Mouse (Mus musculus) lung, postnatal 14 days (tissue): ENCODE data around the gene Tubgcp6.

ENCODE experiments used
- DNase-seq: peaks from one replicate; pipeline ENCODE4 v3.0.0; 2021

The Tubgcp6 gene

DNA sequence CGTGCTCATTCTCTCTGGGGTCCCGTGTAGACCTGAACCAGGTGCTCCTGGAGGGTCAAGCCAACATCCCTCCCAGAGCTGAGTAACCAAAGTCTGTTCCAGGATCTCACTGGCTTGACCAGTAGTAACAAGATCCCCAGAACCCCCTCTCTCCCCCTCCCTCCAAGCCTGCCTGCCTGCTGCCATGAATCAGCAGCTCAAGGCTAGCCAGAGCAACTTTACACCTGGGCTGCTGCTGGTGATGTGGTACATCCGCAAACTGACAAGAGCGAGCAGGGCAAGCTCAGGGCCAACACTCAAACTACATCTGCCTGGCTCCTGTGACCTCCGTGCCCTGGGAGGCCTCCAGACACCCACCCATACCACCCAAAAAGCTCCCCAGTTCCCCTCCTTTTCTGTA, 18.5 kb upstream of the Tubgcp6 start:
- no peak for DNase-seq

DNA sequence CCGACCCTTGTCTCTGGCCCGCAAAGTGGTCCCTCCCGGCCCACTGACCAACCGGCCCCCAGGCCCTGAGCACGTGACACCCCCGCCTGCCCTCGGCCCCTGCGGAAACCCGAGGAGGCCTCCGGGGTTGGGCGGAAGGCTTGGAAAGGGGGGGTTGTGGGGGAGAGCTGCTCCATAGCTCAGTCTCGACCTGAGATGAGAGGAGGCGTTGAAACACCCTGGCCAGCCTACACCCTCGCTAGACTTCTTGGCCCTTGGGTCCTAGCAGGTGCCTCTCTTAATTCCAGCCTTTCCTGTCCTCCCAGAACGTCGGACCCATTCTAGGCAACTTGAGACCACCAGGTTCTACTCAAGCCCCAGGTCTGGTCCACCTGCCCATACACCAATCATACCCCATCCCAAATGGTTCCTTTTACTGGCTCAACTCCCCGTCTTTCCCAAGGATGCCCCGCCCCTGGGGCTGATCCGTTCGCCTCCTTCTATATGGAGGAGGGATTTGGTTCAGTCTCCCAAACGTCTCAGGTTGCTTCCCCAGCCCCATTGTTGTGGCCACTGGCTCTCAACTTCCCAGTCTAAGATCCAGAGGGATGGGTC, 17.8 kb upstream of the Tubgcp6 start, which contains the start of gene Mapk12:
TSS of gene Mapk12 (minus strand) at position 45 of the 594 bp plus-strand sequence.
- DNase-seq, result peak; percentile 58

DNA sequence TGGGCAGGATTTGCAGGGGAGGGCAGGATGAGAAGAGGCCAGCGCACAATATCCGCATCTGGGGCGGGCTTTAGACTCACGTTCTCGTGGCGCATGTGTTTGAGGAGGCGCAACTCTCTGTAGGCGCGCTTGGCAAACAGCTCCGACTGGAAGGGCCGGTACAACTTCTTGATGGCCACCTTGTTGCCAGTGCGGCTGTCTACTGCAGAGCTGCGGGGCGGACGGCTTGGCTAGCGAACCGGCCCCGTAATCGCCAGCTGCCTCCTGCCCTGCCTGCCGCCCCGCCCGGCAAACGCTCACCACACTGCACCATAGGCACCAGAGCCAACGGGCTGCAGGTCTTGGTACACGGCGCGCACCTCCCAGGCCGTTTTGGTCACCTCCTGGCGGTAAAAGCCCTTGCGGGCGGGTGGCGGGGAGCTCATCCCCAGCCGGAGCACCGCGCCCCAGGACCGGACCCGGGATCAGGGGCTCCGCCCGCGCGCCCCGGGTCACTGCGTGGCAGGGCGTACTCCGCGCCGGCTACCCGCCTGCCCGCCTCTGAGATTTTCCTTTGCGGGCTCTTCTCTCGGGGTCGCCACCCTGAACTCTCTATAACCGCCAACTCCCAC, 17.2 kb upstream of the Tubgcp6 start:
- DNase-seq, result peak; percentile 51

DNA sequence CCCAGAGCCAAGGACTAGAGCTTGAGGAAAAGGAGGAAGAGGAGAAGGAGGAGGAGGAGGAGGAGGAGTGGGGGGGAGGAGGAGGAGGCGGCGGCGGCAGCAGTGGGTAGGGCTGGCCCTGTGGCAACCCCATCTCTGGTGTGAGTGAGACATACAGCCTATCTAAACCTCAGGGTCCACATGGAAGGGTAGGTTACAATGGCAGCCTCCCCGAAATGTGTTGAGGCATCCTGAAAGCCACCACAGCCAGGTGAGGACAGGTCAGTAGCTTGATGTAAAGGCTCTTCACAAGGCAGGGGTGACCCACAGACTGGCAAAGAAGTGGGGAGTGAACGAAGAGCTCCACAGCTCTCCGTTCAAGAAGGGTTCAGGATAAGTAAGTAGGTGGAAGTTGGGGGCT, 15.6 kb upstream of the Tubgcp6 start:
- DNase-seq, result no peak

DNA sequence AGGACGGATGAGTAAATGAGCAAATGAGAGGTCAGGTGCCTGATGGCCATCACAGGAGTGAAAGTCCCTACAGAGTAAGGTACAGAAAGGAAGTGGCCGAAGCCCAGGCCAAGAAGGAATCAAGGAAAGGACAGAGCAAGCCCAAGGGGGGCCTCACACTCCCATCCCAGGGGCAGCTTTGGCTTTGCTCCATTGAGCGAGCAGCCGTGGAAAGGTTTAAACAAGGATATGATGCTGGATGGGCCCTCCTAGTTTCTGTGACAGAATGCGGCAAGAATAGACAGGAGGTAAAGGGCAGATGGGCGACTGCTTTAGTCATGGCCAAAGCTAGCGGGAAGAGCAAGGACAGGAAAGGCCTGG, 15.1 kb upstream of the Tubgcp6 start:
- DNase-seq, result no peak

DNA sequence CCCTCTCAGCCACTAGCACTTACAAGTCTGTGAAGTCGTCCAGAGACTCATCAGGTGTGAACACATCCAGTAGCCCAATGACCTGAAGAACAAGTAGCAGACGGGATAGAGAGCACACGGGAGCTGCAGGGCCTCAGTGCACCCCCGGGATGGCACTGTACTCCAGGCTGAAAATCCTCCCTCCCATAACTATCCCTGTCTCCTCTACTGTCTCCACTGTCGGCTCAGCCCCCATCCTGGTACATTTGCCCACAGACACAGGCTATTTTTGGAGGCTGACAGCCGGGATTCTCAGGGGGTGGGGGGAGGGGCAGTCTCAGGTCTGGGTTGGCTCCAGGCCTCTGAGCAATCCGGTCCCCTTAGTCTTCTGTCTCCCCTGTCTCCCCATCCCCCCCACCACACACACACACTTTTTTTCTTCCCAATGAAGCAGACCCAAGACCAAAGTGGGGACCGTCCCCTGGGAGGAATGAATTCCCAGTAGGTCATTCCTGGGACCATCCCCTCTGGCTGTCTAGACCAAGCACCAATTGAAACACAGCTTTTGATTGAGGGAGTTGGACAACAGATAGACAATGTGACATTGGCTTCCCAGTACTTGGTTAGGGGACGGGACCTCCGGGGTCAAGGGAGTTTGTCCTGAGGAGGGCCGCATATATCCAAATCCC, 14.6 kb upstream of the Tubgcp6 start:
- DNase-seq, result no peak

DNA sequence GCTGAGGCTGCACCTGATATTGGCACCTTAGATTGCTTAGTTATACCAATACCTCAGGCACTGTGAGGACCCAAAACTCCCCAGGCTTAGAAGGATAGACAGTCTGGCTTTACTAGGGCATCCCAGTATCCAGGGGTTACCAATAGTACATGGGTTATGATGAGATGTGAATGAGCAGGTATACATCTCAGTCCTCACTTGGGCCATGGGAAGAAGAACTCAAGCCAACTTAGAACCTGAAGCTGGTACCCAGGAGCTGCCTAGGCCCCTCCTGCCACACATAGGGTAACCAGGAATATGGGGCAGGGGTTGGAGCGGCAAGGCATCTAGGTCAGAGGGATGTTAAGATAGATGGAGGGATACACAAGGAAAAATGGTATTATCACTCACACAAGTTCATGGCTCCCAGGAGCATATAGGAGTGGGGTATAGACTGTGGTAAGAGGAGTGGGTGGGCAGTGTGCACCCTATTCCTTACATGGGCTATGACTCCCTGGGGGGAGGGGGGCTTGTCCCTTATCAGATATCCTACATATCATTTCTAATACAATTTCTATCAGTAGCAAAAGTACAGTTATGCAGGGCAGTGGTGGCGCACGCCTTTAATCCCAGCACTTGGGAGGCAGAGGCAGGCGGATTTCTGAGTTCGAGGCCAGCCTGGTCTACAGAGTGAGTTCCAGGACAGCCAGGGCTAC, 13.7 kb upstream of the Tubgcp6 start:
- no peak for DNase-seq

DNA sequence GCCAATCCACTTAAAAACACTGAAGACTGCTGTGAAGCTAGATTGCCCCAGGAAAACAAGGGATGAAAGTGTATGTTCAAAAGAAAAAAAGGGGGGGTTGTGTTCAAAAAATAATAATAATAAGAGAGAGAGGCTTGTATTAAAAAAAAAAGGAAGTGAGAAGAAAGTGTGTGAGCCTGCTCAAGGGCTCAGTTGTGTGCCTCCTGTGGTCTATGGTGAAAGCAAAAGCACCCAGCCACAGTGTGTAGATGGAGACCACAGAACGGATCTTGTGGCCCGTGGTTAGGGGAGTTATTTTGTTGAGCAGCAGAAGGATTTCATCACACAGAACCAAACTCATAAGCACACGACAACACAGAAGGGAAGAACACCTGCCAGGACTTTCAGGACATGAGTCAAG, 8.4 kb upstream of the Tubgcp6 start:
- DNase-seq, result peak; percentile 21

DNA sequence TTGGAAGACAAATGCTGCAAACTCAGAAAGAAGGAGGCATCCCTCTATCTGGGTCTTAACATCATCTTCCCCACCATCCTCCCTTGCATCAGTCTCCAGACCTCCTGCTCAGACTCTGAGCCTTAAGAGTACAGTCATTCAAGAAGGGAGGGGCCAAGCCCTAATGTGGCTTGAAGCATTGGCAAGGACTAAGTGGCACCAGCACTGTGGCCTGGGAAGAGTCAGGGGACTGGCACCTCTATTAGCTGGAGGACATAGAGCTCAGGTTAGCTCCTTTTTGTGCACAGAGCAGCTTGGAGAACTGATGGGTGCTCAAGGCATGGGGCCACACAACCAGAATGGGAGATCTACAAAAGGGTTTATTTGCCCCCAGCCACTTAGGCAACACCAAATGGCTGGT, 7.3 kb upstream of the Tubgcp6 start:
- no peak for DNase-seq

DNA sequence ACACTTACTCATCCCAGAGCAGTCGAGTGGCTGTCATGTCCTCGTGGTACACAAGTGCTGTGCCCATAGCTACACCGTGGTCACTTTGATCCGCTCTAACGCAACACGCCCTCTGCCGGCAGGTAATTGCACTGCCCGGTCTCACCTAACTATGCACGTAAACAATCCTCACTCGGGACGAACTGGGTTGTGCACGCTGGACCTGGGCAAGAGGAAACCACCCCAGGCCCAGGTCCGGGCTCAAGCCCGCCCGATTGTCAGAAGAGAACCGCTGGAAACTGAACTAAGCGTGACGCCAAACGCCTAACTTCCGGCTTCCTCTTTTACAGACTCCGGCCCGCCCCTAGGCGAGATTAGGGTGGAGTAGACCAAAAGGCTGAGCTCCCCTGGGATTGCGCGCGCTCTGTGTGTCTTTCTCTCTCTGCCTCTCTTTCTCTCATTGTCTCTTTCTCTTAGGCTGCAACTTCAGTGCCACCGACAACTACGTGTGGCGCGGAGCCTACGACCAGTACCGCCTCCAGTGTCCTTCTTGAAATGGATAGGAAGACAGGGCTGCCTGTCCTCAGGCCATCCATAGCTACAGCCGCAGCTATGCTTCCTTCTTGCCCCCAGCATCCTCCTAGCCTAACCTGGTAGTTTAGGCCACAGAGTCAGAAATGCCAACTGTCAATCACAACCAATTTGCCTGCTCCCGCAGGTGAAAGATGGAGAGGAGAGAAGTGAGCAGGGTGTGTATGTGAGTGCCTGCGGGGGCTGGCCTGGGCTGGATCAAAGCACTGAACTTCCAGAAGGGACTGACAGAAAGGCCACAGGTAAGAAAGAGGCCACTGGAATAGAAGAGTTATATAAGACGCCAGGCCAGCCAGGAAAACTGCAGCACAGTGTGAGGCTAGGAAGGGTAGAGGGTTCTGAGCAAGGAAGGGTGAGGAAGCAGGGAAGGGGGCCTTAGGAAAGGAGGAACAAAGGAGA, 5.8 kb upstream of the Tubgcp6 start, which contains the start of gene Hdac10:
TSS of gene Hdac10 (minus strand) at position 319 of the 969 bp plus-strand sequence.
- DNase-seq, result peak; percentile 84

DNA sequence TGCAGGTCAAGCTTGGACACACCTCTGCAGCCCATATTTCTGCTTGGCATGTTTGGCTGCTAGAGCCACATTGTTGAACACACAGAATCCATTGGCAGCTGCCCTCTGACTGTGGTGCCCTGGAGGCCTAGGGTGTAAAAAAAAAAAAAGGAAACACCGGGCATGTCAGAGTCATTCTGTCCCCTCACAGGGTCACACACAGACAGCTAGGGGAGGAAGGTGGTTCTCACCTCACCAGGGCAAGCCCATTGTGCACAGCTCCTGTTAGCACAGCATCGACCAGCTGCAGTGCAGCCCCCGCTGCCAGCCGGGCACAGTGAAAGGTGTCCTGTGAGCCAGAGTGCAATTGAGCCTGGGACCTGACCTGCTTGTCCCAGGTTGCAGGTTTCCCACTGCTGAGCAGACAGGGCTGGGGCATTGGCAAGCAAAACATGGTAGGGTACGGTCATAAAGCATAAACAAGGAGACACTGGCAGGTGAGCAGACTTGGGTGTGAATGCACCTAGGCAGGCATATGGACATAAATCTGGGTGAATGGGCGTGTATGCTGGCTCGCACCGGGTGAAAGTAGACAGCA, 4.5 kb upstream of the Tubgcp6 start:
- no peak for DNase-seq

DNA sequence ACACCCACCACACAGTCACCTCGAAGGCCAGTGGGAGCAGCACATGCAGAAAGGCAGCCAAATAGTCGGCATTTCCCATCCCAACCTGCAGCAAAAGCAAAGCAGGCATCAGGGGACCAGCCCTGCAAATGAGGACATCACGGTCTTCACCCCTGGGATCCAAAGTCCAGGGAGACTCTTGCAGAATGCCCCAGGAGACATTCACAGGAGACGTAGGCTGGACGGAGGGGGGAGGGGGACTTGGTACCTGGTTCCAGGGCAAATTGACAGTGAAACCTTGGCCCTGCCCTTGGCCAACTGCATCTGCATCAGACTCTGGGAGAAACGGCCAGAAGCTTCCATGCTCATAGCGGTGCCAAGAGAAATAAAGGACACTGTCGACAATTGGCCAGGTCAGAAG, 3.7 kb upstream of the Tubgcp6 start:
- no peak for DNase-seq

DNA sequence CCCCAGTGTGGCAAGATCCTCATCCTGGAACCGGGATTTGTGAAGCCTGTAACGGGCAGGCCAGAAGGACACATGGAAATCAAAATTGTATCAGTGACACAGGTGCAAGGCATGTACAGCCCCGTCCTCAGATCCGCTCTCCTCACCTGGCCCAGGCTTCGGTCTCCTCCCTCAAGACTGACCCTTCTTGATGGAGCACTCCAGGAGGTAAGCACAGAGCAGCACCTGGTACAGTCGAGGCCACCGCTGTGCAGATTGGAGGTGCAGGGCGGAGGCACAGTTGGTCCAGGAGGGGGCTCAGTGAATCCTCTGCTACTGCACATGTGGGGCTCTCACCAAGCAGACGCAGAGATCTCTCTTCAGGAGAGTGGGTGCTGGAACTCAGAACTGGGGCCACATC, 2.4 kb upstream of the Tubgcp6 start:
- no peak for DNase-seq

DNA sequence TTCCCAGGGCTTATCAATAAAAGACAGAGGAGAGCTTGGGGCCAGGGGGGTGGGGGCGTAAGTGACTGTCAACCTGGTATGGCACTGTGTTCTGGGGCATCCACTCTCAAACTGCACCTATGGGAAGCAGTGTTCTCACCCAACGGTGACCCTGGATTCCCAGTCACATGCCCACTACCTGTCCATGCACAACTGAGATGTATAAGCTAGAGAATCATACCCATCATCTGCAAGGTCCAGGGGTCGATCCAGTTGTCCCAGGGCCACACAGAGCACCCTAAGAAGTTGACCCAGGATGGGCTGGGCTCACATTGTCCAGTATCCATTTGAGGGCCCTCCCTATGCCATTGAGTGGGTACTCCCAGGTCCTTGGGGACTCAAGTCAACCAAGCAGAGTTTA, 1.4 kb upstream of the Tubgcp6 start:
- DNase-seq, result no peak

DNA sequence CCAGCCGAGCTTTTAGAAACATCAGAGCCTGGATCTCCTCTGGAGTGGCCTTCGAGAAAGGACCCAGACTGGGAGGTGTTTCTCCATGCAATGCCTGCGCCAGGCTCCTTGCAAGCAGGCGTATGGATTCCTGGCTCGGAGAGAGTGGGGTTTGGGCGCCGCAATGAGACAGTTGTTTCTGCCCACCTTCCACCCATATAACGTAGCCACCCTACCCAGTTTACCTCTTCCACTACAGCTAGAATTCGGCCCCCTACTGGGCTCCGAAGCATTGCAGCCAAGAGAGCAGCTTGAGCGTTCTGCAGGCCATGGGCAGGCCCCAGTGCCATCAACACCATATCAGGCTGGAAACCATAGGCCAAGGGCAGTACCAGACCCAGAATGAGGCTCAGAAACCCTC, 683 bp upstream of the Tubgcp6 start:
- DNase-seq, result no peak

DNA sequence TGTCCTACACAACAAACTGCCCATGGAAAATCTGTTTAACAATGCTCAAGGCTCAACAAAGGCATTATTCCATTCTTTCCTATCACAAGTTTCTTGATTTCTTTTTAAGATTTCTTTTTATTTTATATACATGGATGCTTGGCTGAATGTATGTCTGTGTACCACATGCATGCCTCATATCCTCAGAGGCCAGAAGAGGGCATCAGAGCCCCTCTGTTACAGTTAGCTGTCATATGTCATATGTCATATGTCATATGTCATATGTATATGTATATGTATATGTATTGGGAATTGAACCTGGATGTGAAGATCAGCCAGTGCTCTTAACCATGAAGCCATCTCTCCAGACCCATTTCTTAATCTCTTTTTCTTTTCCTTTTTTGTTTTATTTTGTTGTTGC, 4.9 kb downstream of the Tubgcp6 start:
- peak; percentile 19 for DNase-seq

DNA sequence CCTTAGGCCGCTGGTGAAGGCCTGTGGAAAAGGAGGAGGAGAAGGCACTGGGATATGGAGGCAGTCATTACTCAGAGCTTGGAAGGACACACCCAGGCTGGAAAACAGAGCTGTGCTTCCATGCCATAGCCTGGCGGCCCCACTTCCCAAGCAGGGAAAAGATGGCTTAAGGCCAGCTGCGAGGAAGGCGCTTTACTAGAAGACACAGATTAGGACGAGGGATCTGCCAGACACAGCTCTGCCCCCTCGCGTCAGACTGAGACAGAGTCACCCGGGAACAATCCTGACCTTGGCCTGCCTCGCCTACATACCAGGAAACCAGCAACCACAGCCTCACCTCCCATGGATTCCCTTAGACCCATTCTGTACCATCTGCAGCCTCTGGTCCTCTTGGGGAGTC, 12.8 kb downstream of the Tubgcp6 start:
- DNase-seq, result no peak

DNA sequence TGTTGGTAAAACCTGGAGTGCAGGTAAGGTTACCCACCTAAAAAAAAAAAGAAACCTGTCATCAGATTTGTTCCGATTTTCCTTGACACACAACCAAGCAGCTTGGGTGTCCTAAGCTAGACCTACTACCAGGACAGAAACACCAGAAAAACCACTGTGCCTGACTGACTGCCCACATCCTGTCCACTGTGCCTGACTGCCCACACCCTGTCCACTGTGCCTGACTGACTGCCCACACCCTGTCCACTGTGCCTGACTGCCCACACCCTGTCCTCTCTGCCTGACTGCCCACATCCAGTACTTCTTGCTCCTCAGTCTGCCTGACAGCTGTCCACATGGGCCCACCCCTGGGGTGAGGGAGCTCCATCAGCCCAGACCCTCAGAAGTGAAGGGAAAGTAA, 15.9 kb downstream of the Tubgcp6 start:
- no peak for DNase-seq

DNA sequence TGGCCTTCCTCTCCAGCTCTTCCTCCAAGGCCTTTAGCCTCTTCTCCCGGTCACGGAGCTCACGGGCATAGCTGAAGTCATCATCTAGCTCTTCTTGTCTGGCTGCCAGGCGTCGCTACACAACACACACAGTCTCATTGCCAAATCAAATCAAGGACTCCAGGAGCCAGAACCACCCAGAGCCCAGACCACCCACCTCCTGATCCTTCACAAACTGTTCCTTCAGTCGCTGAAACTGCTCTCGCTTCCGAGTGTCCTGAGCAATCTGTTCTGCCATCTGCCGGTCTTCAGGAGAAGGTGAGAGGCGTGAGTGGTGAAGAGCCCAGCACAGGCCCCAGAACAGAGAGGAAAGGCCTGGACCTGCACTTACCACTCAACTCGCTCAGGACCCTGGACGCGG, 16.8 kb downstream of the Tubgcp6 start:
- DNase-seq, result no peak

DNA sequence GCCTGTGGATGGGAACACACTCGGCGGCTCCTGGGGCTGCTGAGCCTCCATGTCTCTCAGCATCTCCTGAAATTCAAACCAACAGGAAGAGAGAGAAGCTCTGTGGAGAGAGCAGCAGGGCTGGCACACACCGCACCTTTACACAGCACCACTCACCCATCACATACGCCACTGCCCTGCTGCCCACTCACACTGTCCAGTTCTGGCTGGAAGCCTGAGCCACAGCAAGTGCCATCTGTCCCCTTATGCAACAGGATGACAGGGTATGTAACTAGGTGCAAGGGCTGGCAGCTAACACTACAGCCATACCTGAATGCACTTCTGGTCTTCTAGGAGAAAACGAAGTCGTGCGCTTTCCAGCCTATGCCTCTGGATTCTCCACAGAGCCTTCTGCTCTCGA, 18.5 kb downstream of the Tubgcp6 start:
- no peak for DNase-seq

DNA sequence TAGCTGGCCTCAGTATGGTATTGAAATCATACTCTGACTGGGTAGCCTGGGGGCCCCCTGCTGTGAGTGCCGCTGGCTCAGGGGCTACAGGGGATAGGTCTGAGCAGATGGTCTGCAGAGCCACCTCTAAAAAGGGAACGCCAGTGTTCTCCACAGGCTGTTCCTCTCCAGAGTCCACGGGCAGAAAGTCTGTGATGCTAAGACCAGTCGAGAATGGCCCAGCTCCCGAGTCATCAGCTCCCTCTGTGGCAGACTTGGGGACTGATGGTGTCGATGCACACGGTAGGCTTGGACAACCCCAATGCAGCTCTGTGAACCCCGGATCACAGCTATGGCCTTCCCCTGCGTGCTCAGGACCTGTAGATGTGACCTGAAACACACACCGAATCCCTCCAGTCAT, 19.0 kb downstream of the Tubgcp6 start:
- DNase-seq, result no peak

DNA sequence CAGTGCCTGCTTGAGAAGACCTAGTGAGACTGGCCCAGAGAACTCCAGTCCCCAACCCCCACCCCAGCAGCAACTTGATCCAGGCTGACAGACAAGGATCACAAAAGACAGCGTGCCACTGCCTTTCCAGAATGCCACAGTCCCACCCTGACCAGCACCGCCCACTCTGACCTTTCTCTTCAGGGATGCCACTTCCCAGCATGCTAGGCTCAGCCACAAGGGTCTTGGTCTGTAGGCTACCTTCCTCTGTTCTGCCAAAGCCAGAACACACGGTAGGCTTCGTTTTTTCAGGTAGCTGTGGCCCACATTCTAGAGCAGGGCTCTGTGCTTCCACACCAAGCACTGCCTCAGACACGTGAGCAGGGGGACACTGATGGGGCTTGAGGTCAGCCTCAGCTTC, 20.3 kb downstream of the Tubgcp6 start:
- no peak for DNase-seq
